Mouse (Mus musculus) urinary bladder, postnatal 36 days (tissue): ENCODE results near the gene Olfr961.

Experiments used
- DNase-seq, 2 experiments: peaks; one replicate each; pipeline ENCODE4 v3.0.0; 2022; ENCODE audit warnings: low spot score in 2 of 2, mixed read lengths in 1 of 2

The Olfr961 gene

DNA sequence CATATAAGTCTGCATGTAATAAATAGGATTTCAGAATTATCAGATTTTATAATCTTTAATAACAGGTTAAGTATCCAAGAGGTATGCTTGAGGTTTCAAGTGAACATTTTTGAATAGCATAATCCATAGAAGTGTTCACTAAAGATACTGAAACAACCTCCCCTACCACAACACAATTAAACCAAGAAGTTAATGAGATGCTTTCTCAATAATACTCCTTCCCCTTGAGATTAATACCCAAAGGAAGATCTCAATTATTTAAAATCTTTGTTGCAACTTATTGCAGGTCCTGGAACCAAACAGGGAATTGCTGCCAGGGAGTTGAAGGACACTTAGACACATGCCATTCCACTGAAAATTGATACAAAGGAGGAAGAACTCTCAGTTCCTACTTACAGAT, at the start of gene Olfr961:
Gene Olfr961 (plus strand): TSS at position 301 of the 400 bp plus-strand sequence.
- no peak for DNase-seq

DNA sequence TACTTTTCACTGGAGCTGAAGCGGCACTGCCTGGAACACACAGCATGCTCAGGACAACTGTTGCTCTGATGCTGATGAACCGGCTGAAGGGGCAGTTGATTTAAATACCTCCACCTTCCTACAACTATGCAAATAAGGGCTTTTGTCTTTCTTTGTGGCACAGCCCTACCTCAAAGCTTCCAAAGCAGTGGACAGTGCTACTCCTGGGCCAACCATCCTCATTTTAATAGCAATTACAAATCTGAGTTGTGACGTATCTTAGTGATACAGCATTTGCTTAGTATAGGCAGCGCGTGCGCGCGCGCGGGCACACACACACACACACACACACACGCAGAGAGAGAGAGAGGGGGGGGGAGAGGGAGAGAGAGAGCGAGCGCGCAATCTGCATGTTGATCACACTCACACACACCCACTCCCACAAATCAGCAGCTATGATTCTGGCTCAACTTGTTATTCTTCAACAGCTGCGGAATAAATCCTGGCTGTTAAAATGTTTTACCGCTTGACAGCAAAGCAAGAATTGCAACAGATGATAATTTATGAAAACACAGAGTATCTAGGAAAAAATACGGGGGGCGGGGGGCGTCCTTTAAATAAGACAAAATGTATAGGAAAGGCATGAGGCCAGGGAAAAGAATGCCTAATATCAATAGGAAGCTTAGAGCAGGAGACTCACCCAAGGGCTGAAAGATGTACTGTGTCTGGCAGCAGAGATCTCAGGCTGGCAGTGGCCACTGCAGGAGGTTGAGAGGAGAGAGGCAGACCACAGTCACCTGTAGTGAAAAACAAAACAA, 42.2 kb upstream of the Olfr961 start:
- DNase-seq = no peak

DNA sequence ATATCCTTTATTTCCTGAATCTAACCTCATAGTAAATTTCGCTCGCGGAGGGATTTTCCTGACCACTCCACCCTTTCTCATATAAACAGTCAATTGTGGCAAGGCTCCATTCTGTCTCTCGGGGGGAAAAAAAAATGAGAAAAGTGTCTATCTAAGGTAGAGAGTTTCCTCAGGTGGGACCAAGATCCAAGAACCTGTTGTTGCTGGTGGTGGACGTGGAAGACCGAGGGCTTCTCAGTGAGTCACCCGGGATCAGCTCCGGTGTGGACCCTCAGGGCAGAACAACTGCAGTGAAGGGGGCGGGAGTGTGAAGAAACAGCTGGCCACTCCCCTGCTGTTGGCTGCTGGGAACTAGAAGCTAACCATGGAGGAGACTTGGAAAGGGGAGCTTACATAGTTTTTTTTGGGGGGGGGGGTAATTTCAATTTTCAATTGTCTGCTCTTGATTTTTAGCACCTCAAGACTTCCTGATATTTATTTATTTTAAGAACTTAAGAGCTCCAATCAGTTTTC, 41.5 kb upstream of the Olfr961 start:
- peak; percentile 4 to 10 for DNase-seq

DNA sequence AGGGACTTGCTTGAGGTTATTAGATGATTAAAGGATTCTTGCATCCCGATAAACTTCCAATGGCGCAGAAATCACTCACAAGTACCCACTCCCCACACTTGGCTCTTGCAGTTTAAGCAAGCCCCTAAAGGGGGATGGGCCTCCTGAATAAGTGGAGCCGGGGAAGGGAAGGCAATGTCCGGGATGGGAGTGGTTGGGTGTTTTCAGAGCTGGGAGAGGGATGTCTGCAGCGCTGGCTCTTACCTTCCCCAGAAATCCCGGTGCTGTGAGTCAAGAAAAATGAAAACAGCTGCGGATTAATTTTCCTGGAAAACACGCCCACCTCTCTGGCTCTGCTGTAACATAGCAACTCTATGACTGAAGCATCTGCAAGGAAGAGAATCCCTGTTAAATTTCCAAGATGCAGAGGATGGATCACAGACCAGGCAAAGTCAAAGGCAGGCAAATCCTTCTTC, 40.9 kb upstream of the Olfr961 start, which contains the start of gene AW551984:
Gene AW551984 (minus strand): TSS at position 405 of the 455 bp plus-strand sequence.
- peak in 1 of 2 experiments; percentile 7 for DNase-seq

DNA sequence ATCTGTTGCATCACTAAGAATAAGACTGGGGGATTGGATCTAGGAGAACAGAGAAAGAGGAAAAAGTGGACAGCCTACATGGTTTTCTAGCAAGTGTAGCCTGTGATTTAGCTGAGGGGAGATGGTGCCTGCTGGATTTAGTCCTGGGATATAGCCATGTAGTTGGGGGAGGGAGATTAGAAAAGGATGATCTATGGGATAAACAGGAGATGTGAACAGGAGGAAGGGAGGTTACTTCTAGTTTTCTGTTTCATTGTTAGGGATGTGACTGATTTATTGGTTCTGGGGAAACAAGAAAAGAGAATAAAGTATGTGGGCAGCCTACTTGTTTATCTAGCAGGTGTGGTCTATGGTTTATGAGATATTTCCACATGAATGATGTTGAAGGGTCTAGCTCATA, 36.4 kb upstream of the Olfr961 start:
- DNase-seq = no peak

DNA sequence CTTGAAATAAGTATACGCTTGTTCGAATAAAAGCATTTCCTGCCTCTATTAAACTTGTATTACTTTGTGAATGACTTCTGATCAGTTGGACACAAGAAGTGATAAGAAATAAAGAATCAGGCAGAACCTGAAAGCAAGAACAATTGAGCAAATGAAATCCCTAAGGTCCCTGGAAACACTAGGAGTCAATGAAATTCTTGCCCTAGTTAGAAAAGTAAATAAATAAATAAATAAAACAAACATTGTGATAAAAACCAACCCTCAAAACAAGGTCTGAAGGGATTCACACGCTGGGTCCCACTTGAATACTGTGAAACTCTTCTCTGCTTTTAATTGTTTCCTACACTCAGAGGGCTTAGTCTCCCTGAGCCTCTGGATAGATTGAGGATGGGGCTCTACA, 34.5 kb upstream of the Olfr961 start, which contains the start of gene Olfr148:
Gene Olfr148 (plus strand): TSS at position 301 of the 400 bp plus-strand sequence.
- DNase-seq = no peak

DNA sequence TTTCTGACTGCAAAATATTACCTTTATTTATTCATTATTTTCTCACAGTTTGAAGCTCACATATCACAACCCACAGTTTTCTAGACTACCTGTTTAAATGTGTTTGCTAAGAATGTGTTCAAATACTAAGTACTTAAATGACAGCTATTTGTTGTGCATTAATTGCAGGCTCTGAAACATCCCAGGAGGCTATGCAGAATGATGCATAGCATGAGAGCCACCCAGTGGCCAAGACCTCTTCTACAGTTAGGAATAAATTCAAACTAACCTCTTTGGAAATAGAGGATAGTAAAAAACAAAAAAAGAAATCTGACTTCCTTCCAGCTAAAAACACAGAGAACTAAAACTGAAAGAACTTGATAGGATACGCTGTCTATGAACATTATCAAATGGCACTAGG, 32.9 kb upstream of the Olfr961 start:
- DNase-seq = no peak

DNA sequence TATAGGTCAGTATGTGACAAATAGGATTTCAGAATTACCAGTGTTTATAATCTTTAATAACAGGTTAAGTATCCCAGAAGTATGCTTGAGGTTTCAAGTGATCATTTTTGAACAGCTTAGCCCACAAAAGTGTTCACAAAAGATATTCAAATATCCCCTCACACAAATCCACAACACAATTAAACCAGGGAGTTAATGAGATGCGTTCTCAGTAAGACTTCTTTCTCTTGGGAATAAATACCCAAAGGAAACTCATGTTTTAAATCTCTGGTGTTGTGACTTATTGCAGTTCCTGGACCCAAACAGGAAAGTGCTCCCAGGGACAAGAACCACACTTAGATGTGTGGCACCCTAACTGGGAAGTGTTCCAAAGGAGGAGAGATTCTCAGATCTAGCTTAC, 23.8 kb upstream of the Olfr961 start, which contains the start of gene Olfr960:
Gene Olfr960 (plus strand): TSS at position 301 of the 400 bp plus-strand sequence.
- DNase-seq = no peak

DNA sequence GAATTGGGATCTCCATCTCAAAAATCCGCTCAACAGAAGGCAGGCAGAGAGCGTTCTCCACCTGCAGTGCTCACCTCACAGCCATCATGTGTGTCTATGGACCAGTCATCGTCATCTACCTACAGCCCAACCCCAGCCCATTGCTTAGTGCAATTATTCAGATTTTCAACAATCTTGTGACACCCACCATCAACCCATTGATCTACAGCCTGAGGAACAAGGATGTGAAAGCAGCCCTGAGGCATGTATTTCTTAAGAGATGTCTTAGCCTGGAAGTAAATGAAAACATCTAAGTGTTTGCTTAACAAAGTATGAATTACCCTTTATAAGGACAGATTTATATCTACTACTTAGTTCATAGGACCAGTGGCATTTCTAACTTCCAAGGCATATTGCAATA, 21.1 kb upstream of the Olfr961 start:
- DNase-seq = no peak

DNA sequence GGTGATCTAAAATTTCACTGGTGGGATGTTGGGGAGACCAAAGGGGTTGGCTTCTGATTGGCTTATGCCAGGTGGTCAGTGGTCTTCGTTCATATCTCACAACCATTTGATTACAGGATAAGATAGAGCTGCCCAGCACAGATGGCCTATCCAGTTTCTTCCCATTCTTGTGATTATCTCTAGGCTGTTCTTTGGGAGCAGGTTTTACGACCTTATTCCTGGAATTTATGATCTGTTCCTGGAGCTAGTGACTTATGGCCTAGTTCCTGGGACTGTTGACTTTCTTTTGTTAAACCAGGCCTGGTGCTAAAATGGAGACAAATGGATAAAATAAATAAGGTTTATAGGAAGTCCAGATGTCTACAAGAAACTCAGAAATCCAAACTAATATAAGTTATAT, 20.2 kb upstream of the Olfr961 start:
- no peak for DNase-seq

DNA sequence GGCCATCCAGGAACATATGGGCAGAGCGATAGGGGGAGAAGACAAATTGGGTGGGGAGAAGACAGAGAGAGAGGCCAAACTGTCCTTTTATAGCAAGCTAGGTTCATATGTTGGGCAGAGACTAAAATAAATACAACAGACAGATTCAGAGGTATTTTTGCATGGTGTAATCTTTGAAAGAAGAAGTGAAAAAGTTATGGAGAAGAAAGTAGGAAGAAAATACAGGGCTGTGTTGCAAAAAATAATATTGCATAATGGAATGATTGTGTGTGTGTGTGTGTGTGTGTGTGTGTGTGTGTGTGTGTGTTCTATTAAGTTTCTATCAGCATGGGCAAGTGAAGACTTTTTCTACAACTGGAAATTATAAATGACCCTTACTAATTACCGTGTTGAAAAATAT, 15.8 kb upstream of the Olfr961 start:
- DNase-seq = no peak

DNA sequence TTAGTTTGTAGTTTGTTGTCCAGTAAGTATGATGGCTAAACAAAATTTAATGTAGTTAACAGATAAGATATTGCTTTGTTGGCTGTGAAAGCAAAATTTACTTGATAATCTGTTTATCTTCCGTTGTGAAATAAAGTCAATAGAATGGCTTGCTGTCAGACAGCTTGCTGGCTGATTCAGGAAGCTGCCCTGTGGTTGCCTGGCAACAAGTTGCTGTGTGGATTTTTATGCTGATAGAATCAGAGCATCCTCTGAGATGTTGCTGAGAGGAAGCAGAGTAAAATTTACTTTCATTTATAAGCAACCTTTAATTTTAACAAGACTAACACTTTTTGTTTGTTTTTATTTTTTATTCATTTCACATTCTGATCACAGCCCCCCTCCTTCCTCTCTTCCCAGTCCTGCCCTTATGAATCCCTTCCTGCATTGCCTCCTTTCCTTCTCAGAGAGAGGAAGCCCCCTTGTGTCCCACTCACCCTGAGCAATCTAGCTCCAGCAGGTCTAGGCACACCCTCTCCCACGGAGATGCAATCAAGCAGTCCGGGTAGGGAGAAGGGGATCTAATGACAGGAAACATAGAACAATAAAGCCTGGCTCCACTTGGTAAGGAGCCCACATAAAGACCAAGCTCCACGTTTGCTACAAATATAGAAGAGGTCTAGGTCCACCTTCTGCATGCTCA, 10.8 kb upstream of the Olfr961 start:
- no peak for DNase-seq

DNA sequence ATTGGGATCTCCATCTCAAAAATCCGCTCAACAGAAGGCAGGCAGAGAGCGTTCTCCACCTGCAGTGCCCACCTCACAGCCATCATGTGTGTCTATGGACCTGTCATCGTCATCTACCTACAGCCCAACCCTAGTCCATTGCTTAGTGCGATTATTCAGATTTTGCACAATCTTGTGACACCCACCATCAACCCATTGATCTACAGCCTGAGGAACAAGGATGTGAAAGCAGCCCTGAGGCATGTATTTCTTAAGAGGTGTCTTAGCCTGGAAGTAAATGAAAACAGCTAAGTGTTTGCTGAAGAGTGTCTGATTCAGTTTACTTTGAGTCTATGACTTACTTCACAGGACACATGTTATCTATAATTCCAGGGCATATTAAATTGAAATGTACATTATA, 2.5 kb downstream of the Olfr961 start:
- DNase-seq = no peak

DNA sequence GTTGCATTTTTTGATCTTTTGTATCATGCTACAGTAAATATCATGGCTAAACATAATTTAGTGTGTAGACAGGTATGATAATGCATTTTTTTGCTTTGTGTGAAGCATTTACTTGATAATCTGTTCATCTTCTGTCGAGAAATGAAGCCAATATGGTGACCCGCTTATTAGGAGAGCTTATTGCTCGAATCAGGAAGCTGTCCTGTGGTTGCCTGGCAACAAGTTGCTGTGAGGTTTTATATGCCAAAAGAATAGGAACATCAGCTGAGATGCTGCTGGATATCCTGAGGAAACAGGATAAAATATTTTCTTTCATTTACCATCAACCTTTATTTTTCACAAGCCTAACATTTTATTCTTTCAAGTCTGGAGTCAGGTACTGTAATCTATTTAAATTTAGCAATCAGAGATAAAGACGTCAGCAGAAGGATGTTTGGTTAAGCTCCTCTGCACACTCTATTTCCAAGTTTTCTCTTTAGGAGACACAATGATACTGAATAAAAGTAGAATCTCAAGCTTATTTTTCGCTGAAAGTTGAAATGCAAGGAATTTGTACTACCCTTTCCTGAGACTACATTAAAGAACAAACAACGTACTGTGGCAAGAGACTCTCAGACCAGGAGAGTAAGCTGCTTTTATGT, 10.0 kb downstream of the Olfr961 start:
- DNase-seq = no peak

DNA sequence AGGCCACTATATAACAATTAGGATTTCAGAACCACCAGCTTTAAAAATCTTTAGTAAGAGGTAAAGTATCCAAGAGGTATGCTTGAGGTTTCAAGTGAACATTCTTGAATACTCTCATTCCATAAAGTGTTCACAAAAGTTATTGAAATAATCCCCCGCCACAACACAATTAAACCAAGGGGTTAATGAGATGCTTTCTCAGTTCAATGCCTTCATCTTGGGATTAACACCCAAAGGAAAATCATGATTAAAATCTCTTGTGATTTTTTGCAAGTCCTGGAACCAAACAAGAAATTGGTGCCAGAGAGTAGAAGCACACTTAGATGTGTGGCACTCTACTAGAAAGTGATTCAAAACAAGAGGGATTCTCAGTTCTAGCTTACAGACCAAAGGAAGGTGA, 22.0 kb downstream of the Olfr961 start, which contains the start of gene Olfr963:
Gene Olfr963 (plus strand): TSS at position 301 of the 400 bp plus-strand sequence.
- no peak for DNase-seq

DNA sequence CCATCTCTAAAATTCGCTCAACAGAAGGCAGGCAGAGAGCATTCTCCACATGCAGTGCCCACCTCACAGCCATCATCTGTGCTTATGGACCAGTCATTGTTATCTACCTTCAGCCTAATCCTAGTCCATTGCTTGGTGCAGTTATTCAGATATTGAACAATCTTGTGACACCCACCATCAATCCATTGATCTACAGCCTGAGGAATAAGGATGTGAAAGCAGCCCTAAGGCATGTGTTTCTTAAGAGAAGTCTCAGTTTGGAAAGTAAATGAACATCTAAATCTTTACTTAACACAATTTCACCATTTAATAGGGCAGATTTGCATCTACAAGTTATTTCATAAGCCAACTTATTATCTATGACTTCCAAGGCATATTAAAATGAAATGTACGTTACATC, 24.8 kb downstream of the Olfr961 start:
- no peak for DNase-seq

DNA sequence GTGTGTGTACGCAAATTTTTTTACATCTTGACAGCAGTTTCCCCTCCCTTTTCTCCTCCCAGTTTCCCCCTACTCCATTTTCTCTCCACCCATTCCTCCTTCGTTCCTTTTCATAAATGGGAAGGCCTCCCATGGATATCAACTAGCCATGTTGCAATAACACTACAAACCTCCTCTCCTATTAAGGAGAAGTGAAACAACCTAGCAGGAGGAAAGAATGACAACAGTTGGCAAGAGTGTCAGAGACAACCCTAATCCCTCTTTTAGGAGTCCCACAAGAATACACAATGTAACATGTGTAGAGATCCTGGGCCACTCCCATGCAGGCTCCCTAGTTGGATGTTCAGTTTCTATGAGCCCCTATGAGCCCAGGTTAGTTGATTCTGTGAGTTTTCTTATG, 29.9 kb downstream of the Olfr961 start:
- no peak for DNase-seq

DNA sequence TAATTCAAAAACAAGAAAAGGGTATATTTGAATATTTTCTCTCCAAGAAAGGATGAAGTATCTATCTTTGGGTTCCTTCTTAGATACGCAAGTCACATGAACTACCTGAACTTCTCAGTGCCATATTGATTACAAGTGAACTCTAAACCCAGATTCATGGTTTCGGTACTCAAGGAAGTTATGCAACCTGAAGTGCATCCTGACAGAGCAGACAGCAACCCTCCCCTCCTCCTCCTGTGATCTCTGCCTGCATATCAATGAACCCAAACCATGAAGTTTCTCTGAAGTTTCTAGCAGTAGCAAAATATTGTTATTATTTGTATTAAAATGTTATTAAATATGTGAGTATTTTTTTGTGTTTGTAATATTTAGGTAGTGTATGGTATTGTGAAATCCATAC, 33.7 kb downstream of the Olfr961 start:
- no peak for DNase-seq

DNA sequence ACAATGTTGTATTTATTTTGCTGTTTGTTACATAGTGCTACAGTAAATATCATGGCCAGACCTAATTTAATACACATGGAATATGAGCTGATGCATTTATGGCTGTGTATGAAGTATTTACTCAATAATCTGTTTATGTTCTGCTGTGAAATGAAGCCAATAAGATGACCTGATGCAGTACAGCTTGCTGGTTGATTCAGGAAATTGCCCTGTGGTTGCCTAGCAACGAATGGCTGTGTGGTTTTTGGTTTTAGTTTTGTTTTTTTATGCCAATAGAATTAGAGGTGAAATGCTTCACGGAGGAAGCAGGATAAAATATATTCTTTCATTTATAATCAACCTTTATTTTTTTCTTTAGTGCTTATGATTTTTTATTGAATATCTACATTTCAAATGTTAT, 34.4 kb downstream of the Olfr961 start:
- no peak for DNase-seq
